Mouse (Mus musculus): Measurements from ENCODE around the gene Smim4. TPM values are rescaled to one million over a fixed set of nuclear protein-coding genes. Genes with fewer than 3 reads are reported as not detected.

The Smim4 gene
- total RNA-seq, 1 experiment: 45.3 TPM

DNA sequence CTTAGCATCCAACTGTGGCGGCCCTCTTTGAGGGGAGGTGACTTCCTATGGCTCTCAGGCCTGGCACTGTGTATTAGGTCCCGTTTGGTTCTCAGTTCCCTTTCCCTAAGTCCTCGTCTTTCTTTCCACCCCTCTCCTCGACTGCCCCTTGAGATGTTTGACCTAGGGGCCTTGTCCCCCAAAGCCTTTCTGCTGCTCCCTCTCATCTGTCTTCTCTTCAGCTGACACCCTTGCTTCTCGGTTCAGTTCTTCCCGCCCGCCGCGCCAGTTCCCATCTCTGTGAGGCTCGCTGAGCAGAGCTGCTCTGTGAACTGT lies 8.5 kb upstream of the Smim4 start:
- no peak for DNase-seq (ENCODE audit: low read depth, low spot score)
- H3K9ac ChIP-seq (ENCODE audit: insufficient read depth, low read depth, low read length, poor library complexity, severe bottlenecking): no peak overlapping the region
- peaks cover 51% of the 10 kb centered on the region for H3K36me3 ChIP-seq (ENCODE audit: control insufficient read depth, insufficient read depth, low read length, poor library complexity, severe bottlenecking)
- no peak overlapping the region for H3K4me3 ChIP-seq (ENCODE audit: insufficient read depth in 1 of 2, low read depth in 1 of 2, low read length in 2 of 2, poor library complexity in 1 of 2, severe bottlenecking in 1 of 2)
- H3K4me1 ChIP-seq (ENCODE audit: control insufficient read depth in 2 of 2, insufficient read depth in 2 of 2, low read length in 2 of 2, poor library complexity in 1 of 2): peaks cover 6 to 20% of the 10 kb centered on the region in 2 experiments; a peak in 3 of 4 replicates
- TF ChIP-seq CHD2 (IDR thresholded peaks at IDR 0.05; ENCODE audit: low read depth, low read length) (no peak), ZNF384 (IDR thresholded peaks at IDR 0.05; ENCODE audit: low read depth, low read length) (no peak), ZC3H11A (IDR thresholded peaks at IDR 0.05; ENCODE audit: borderline replicate concordance, low read depth, low read length) (no peak), HCFC1 (IDR thresholded peaks at IDR 0.05; ENCODE audit: borderline replicate concordance, insufficient read depth, low read length) (no peak), MAFK (IDR thresholded peaks at IDR 0.05; ENCODE audit: insufficient read depth, low read depth, low read length) (no peak)
- H3K27ac ChIP-seq (ENCODE audit: insufficient read depth, low read depth, low read length, poor library complexity, severe bottlenecking): no peak overlapping the region
- no peaks in the 10 kb centered on the region for H3K9me3 ChIP-seq (ENCODE audit: control insufficient read depth, insufficient read depth, low read depth, low read length)
- in situ Hi-C loops (cut with MboI; ENCODE audit: low sequenced_read_pairs in 2 of 2, unreplicated experiment in 2 of 2): no loop called here

GRCm38 (mm10) chr14:31136411-31137280 lies 7.9 kb upstream of the Smim4 start:
- peaks cover 6 to 24% of the 10 kb centered on the region in 2 experiments; a peak in 3 of 4 replicates for H3K4me1 ChIP-seq (ENCODE audit: control insufficient read depth in 2 of 2, insufficient read depth in 2 of 2, low read length in 2 of 2, poor library complexity in 1 of 2)
- H3K4me3 ChIP-seq (ENCODE audit: insufficient read depth in 1 of 2, low read depth in 1 of 2, low read length in 2 of 2, poor library complexity in 1 of 2, severe bottlenecking in 1 of 2): no peak overlapping the region
- H3K27ac ChIP-seq (ENCODE audit: insufficient read depth, low read depth, low read length, poor library complexity, severe bottlenecking): no peak overlapping the region
- TF ChIP-seq ZNF384 (IDR thresholded peaks at IDR 0.05; ENCODE audit: low read depth, low read length) (no peak), HCFC1 (IDR thresholded peaks at IDR 0.05; ENCODE audit: borderline replicate concordance, insufficient read depth, low read length) (no peak), ZC3H11A (IDR thresholded peaks at IDR 0.05; ENCODE audit: borderline replicate concordance, low read depth, low read length) (no peak), CHD2 (IDR thresholded peaks at IDR 0.05; ENCODE audit: low read depth, low read length) (no peak), MAFK (IDR thresholded peaks at IDR 0.05; ENCODE audit: insufficient read depth, low read depth, low read length) (no peak)
- in situ Hi-C loops (cut with MboI; ENCODE audit: low sequenced_read_pairs in 2 of 2, unreplicated experiment in 2 of 2): no loop called here
- H3K9me3 ChIP-seq (ENCODE audit: control insufficient read depth, insufficient read depth, low read depth, low read length): no peaks in the 10 kb centered on the region
- peaks cover 51% of the 10 kb centered on the region for H3K36me3 ChIP-seq (ENCODE audit: control insufficient read depth, insufficient read depth, low read length, poor library complexity, severe bottlenecking)
- no peak for DNase-seq (ENCODE audit: low read depth, low spot score)
- no peak overlapping the region for H3K9ac ChIP-seq (ENCODE audit: insufficient read depth, low read depth, low read length, poor library complexity, severe bottlenecking)

DNA sequence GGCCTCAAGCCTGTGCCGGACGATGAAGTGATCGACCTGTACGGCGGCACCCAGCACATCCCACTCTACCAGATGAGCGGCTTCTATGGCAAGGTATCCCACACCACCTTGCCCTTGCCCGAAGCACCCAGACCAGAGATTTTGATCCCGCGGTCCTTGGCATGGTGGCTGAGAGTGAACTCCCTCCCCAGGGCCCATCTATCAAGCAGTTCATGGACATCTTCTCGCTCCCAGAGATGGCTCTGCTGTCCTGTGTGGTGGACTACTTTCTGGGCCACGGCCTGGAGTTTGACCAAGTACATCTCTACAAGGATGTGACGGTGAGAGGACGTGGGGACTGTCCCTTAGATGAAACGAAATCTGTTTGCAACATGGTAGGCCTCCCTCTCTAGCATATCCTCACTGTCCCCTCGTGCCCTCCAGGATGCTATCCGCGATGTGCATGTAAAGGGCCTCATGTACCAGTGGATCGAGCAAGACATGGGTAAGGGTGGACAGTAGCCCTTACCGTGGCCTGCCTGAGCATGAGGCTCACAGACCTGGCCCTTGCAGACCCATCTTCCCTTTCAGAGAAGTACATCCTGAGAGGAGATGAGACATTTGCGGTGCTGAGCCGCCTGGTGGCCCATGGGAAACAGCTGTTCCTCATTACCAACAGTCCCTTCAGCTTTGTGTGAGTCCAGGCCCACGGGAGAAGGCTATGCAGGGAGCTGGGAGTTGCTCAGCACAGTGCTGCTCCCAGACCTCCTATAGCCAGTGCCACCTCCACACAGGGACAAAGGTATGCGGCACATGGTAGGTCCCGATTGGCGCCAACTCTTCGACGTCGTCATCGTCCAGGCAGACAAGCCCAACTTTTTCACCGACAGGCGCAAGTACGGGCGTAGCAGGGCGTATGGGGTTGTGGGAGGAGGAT lies 7.0 kb upstream of the Smim4 start:
- Histone ChIP-seq H3K9ac (ENCODE audit: insufficient read depth, low read depth, low read length, poor library complexity, severe bottlenecking) (no peak overlapping the region), H3K9me3 (ENCODE audit: control insufficient read depth, insufficient read depth, low read depth, low read length) (no peaks in the 10 kb centered on the region), H3K4me3 (ENCODE audit: insufficient read depth in 1 of 2, low read depth in 1 of 2, low read length in 2 of 2, poor library complexity in 1 of 2, severe bottlenecking in 1 of 2) (no peak overlapping the region), H3K27ac (ENCODE audit: insufficient read depth, low read depth, low read length, poor library complexity, severe bottlenecking) (no peak overlapping the region), H3K4me1 (ENCODE audit: control insufficient read depth in 2 of 2, insufficient read depth in 2 of 2, low read length in 2 of 2, poor library complexity in 1 of 2) (peaks cover 6 to 24% of the 10 kb centered on the region in 2 experiments; a peak in 3 of 4 replicates), H3K36me3 (ENCODE audit: control insufficient read depth, insufficient read depth, low read length, poor library complexity, severe bottlenecking) (peaks cover 50% of the 10 kb centered on the region)
- TF ChIP-seq HCFC1 (IDR thresholded peaks at IDR 0.05; ENCODE audit: borderline replicate concordance, insufficient read depth, low read length) (no peak), ZNF384 (IDR thresholded peaks at IDR 0.05; ENCODE audit: low read depth, low read length) (no peak), ZC3H11A (IDR thresholded peaks at IDR 0.05; ENCODE audit: borderline replicate concordance, low read depth, low read length) (no peak), MAFK (IDR thresholded peaks at IDR 0.05; ENCODE audit: insufficient read depth, low read depth, low read length) (no peak), CHD2 (IDR thresholded peaks at IDR 0.05; ENCODE audit: low read depth, low read length) (no peak)
- in situ Hi-C loops (cut with MboI; ENCODE audit: low sequenced_read_pairs in 2 of 2, unreplicated experiment in 2 of 2): no loop called here
- no peak for DNase-seq (ENCODE audit: low read depth, low spot score)

- Histone ChIP-seq H3K9me3 (ENCODE audit: control insufficient read depth, insufficient read depth, low read depth, low read length) (no peaks in the 10 kb centered on the region), H3K36me3 (ENCODE audit: control insufficient read depth, insufficient read depth, low read length, poor library complexity, severe bottlenecking) (peaks cover 36% of the 10 kb centered on the region), H3K27ac (ENCODE audit: insufficient read depth, low read depth, low read length, poor library complexity, severe bottlenecking) (no peak overlapping the region), H3K9ac (ENCODE audit: insufficient read depth, low read depth, low read length, poor library complexity, severe bottlenecking) (no peak overlapping the region), H3K4me3 (ENCODE audit: insufficient read depth in 1 of 2, low read depth in 1 of 2, low read length in 2 of 2, poor library complexity in 1 of 2, severe bottlenecking in 1 of 2) (no peak overlapping the region), H3K4me1 (ENCODE audit: control insufficient read depth in 2 of 2, insufficient read depth in 2 of 2, low read length in 2 of 2, poor library complexity in 1 of 2) (peaks cover 7 to 30% of the 10 kb centered on the region in 2 experiments)
- in situ Hi-C loops (cut with MboI; ENCODE audit: low sequenced_read_pairs in 2 of 2, unreplicated experiment in 2 of 2): no loop called here
- no peak for DNase-seq (ENCODE audit: low read depth, low spot score)
- no peak for TF ChIP-seq ZNF384 (IDR thresholded peaks at IDR 0.05; ENCODE audit: low read depth, low read length)
- TF ChIP-seq HCFC1 (IDR thresholded peaks at IDR 0.05; ENCODE audit: borderline replicate concordance, insufficient read depth, low read length): no peak
- no peak for TF ChIP-seq MAFK (IDR thresholded peaks at IDR 0.05; ENCODE audit: insufficient read depth, low read depth, low read length)
- no peak for TF ChIP-seq CHD2 (IDR thresholded peaks at IDR 0.05; ENCODE audit: low read depth, low read length)
- TF ChIP-seq ZC3H11A (IDR thresholded peaks at IDR 0.05; ENCODE audit: borderline replicate concordance, low read depth, low read length): no peak
These were observed 5.6 kb upstream of the Smim4 start for GRCm38 (mm10) chr14:31134015-31135000.

Data from ES-E14 (cell line).